Mouse (Mus musculus) R1 (cell line): ENCODE results near the gene Cldn34a.
"Not testable (repeated sequence)": the region's sequence is repeated elsewhere in the genome, so short reads cannot be mapped to it uniquely, and the experiment has no call there.

Experiments used
- DNase-seq: peaks from one replicate; pipeline ENCODE4 v3.0.0-alpha.2; 2018; ENCODE audit warnings: low read depth, low spot score

Gene Cldn34a

GRCm38 (mm10) chrX:152563034-152563433, at the start of gene Cldn34a:
TSS of gene Cldn34a (plus strand) at chrX:152563334.
- DNase-seq: no peak

GRCm38 (mm10) chrX:152518611-152519010, 44.5 kb upstream of the Cldn34a start:
- DNase-seq: not testable (repeated sequence)

GRCm38 (mm10) chrX:152545736-152546135, 17.4 kb upstream of the Cldn34a start:
- DNase-seq: no peak

GRCm38 (mm10) chrX:152548180-152548579, 15.0 kb upstream of the Cldn34a start:
- no peak for DNase-seq

GRCm38 (mm10) chrX:152557446-152557845, 5.7 kb upstream of the Cldn34a start:
- DNase-seq: peak; percentile 66
